Mouse (Mus musculus) brain, embryonic 14.5 days (tissue): ENCODE results near the gene Bfsp1. TPM values are rescaled to one million over a fixed set of nuclear protein-coding genes. Genes with fewer than 3 reads are reported as not detected.

Experiments
- DNase-seq: peaks from one replicate; pipeline ENCODE4 v3.0.0-alpha.2; 2011; ENCODE audit warnings: low read depth
- CTCF ChIP-seq: fragments of 200-500 bp; IDR thresholded peaks from 2 replicates; pipeline ENCODE4 v1.5.1; 2012; ENCODE audit warnings: inconsistent platforms, mild to moderate bottlenecking, moderate library complexity, borderline replicate concordance; ENCODE audit not compliant: insufficient read depth, insufficient read length; ENCODE audit errors: extremely low read depth
- POLR2A ChIP-seq: fragments of 200-500 bp; IDR thresholded peaks from 2 replicates; pipeline ENCODE4 v1.6.1; 2012; ENCODE audit warnings: mild to moderate bottlenecking, inconsistent platforms, borderline replicate concordance; ENCODE audit not compliant: poor library complexity, insufficient read depth, insufficient read length, severe bottlenecking; ENCODE audit errors: extremely low read depth
- polyA plus RNA-seq: library from polyadenylated mRNA; depleted of rRNA; stranded (reverse); fragments of >200 nt; gene quantifications from 2 replicates; pipeline ENCODE4 v1.2.3, GENCODE M21; 2012; rRNA removed

Bfsp1 gene
- polyA plus RNA-seq: 0.86 and 1.7 TPM in 2 replicates

- peak; percentile 52; the same call in 1 of the 2 replicates for TF ChIP-seq POLR2A
- no peak for TF ChIP-seq CTCF
- DNase-seq: peak; percentile 83
These were observed at the start of gene Bfsp1 for GRCm38 (mm10) chr2:143862484-143863231. Bfsp1 (minus strand) TSS chr2:143863173.

DNA sequence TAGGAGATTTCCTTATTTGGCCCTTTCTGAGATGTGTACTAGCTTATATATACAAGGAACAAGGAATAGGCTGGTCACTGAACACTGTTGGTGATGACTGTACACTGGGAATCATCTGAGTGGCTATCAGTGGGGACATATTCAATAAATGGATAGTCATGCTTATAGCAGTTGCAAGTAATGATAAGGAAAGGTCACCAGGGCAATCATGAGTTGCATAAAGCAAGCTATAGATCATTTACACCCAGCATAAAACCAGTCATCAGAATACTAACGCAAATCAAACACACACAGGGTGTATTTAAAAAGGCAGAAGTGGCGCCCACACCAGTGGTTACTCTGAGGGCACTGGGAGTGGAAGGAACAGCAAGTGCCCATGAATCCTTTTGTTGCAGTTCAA, 49.2 kb upstream of the Bfsp1 start:
- TF ChIP-seq CTCF: no peak
- no peak for TF ChIP-seq POLR2A
- no peak for DNase-seq

DNA sequence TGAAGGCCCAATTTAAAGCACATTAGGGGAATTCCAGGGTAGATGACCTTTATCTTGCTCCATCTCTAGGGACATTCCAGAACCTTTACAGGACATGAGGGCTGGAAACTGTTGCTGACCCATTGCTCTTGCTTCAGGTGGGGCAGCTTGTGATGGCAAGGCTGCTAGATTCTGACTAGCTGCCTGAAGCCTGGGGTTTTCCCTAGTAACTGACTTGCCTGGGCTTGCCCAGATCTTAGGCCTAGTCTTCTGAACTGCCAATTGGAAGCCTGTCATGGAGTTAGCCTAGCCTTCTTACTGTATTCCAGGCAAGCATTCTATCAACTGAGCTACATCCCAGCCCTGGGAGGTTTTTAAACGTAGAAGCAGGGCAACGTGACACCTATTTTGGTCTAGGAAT, 46.3 kb upstream of the Bfsp1 start:
- TF ChIP-seq POLR2A: no peak
- TF ChIP-seq CTCF: no peak
- no peak for DNase-seq

- TF ChIP-seq POLR2A (no peak), CTCF (no peak)
- DNase-seq: no peak
These were observed 41.9 kb upstream of the Bfsp1 start for GRCm38 (mm10) chr2:143904896-143905295.

DNA sequence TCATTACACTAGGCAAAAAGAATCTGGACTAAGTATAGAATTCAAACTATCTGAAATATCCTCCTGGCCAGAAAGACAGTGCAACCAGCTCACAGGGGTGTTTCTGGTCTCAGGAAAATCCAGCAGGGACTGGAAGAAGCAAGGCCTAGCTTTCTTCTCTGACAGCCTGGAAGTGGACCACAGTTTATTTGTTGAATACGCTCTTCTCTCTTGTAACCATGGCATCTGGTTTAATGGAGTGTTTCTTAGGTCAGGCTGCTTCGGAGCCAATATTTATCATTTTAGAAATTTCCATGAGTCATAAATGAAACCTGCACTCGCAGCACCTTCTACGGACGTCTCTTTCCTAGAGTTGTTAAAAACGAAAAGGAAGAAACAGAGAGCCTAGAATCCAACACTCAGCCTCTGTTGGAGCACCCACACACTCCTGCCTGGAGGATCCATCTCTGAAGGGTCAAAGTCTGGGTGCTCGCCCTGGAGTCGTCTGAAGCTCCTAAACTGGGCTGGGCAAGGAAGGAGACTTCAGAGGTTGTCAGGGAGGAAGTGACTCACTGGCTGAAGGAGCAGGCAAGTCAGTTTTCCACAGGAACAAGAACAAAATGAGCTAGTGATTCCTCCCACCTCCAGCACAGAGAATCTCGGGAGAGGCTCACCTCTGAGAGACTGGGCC, 40.5 kb upstream of the Bfsp1 start:
- TF ChIP-seq POLR2A (no peak), CTCF (no peak)
- no peak for DNase-seq

DNA sequence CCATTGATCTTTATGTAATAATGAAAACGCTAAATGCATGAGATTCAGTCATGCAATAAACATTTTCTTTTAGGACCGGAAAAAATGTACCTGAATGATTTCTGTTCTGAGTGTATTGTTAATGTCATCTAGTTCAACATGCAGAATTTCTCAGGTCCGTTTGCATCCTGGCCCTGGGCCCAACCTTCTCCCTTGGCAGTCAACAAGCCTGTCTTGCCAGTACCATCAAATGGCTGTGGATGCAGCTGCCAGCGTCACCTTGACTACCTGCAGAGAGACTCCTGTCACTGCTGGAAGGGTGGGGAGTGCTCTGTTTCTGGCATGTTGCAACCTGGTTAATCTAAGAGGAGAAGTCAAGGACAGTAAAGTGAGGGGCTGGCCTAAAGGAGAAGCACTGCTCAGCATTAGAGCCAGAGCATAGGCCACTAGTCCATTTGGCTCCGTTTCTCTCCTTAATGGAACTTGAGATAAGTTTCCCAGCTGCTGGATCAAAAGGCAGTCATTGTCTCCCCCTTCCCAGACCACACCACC, 37.9 kb upstream of the Bfsp1 start:
- DNase-seq: no peak
- no peak for TF ChIP-seq CTCF
- no peak for TF ChIP-seq POLR2A

DNA sequence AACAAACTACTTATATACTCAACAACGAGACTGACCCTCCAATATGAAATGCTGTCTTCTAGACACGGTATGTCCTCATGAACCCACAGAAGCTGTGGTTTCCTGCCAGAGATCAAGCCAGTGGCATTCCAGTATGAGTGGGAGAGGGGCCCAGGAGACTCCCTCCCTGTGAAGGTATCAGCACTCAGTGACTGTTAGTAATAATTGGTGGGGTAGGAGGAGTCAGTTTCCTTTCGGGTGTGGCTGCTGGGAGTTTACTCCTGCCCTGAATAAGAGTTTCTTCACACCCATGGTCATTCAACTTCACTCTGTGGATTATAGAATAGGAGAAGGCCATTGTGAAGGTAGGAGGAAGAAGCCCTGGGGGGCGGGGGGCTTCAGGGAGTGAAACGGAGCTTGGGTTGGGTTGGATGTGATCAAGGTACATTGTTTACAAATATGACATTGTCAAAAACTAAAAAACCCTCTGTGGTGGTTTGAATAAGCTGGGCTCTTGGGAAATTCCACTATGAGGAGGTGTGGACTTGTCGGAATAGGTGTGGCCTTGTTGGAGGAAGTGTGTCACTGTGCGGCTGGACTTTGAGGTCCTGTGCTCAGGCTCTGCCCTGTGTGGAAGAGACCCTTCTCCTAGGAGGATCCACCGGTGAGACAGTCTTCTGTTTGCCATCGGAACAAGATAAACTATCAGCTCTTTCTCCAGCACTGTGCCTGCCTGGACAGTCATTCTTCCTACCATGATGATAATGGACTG, 36.7 kb upstream of the Bfsp1 start:
- DNase-seq: no peak
- TF ChIP-seq POLR2A (no peak), CTCF (no peak)

DNA sequence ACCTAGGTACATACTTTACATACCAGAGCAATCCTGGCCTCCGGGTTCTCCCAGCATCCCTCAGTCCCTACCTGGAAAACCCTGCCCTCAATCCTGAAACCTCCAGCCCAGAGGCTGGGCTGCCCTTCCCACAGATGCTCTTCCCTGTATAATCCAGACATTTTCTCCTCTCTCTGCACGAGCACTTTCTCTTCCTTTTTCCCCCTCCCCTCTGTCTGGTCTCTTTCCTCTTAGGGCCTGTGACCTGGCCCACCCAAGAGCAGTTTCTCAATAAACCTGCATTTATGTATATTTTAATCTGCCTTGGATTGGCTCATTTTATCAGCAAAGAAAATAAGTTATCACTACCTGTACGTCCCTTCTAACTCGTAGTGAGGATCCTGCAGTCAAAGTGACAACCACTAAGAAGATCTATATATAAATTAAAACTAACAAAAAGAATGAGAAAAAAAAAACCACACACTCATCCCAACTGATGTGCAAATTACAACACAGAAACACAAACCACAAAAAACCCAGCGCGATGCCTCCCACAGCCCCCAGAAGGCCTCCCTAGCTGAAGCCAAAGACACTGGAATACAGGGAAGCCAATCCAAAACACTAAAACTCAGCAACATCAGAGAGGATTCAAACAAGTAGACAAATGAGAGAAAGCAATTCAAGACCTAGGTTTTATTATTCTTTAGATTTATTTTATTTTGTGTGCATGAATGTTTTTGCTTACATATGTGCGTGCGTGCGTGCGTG, 28.5 kb upstream of the Bfsp1 start:
- DNase-seq: no peak
- TF ChIP-seq CTCF: no peak
- no peak for TF ChIP-seq POLR2A

DNA sequence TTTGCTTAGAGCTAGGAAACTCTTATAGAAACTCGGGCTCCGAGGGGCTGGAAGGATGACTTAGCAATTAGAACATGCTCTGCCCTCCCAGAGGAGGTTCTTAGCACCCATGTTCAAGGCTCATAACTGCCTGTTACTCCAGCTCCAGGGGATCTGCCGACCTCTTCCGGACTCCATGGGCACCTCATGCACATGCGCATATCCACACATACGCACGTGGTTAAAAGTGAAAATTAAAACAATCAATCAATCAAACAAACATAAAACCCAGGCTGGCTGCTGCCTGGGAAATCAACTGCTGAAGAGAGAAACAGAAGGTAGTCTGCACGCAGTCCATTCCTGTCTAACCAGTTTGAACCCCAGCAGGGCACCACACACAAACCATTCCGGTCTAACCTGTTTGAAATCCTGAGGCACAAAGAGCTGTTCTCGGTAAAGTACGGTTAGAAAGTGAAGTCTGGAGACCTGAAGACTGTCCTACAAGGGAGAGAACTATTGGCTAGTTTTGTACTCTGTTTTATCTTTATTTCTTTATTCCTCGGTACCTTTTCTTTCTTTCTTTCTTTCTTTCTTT, 27.0 kb upstream of the Bfsp1 start:
- DNase-seq: no peak
- TF ChIP-seq CTCF (no peak), POLR2A (no peak)

DNA sequence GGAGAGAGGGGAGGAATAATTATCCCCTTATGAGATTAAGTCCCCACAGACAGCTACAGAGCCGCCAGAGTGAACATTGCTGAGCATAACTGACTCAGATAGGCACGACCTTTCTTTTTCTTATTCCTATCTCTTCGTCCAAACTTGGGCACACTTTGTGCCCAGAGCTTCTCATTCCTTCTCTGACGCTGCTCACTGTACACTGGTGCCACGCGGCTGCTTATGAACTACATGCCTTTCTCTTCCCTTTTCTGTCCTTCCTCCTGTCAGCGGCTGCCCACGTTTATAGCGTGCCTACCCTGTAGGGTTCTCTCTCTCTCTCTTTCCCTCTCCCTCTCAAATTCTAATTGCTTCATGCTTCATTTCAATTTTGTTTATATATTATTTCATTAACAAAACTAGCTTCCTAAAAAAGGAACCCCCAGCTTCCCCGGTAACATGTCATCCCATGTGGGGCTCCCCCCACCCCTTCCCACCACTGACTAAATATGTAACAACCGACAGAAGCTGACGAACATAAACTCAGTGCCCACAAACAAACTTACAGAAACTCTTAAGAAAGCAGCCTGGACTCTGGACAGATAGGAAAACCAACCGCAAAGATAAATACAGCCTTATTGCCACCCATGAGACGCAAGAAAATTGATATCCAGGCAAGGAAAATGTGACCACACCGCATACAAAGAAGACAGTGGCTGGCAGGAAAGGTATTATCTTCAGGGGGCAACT, 26.3 kb upstream of the Bfsp1 start:
- TF ChIP-seq POLR2A: no peak
- no peak for TF ChIP-seq CTCF

GRCm38 (mm10) chr2:143882606-143883288, 19.8 kb upstream of the Bfsp1 start:
- TF ChIP-seq POLR2A (no peak), CTCF (no peak)
- no peak for DNase-seq

More for the DNA sequence above, 26.3 kb upstream of the Bfsp1 start:
- DNase-seq: no peak
